21 mouse cellular contexts compared by ENCODE assay signal in the genomic region with DNA sequence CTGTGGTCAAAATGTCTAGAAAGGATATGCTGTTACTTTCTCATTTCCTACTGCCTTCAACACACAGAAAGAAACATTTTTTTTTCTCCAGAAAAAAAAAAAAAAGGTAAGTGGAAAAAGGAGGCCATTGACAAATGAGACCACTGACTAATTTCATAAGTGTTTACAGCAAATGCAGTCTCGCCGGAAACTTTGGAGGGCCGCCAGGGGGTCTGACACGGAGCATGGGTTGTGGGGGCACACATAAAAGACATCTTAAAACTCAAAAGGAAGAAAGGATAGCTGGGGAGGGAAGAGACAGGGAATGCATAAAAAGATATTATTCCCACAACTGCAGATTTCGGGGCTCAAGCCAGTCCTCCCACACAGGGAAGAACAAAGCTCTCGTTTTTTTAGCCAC.
DNase-seq lines count a peak whose midpoint lies in the region; ATAC-seq and TF ChIP-seq lines count a peak whose summit lies in the region.
"Had no signal": no experiment of that assay in that cellular context is flagged by ENCODE, and none has a peak within 500 bp of the region (broad histone marks: within the 10 kb centered on the region; RNA-seq: fewer than 3 reads in every experiment).

No protein-coding gene starts in this region.

- dilution Hi-C loops in CH12.LX (cut with MboI; ENCODE audit: extremely low pct_ligation_motif_present, extremely low pct_unique_long_range_greater_than_20kb, low sequenced_read_pairs): no loop called here

- no peaks in the 10 kb centered on the region for H3K36me3 ChIP-seq in CH12.LX (replicated peaks in 1 of 2; ENCODE audit: control insufficient read depth in 1 of 2, insufficient read depth in 1 of 2, low read length in 1 of 2)
- no peaks in the 10 kb centered on the region for H3K36me3 ChIP-seq in embryonic facial prominence, embryonic 14.5 days (ENCODE audit: control insufficient read depth, insufficient read depth, low read length)
- H3K36me3 ChIP-seq: heart, embryonic 15.5 days; hindbrain, embryonic 10.5 days had no signal

- WGBS in embryonic facial prominence, embryonic 14.5 days: 27% methylated on average over 6 of the region's 6 CpGs

- no peak overlapping the region for H3K4me2 ChIP-seq in CH12.LX (ENCODE audit: insufficient read depth, low read depth, poor library complexity, severe bottlenecking)
- H3K4me2 ChIP-seq in embryonic facial prominence, embryonic 14.5 days (ENCODE audit: low read depth, low read length): no peak overlapping the region
- H3K4me2 ChIP-seq: forebrain, embryonic 13.5 days; heart, embryonic 11.5 days; heart, embryonic 15.5 days; hindbrain, embryonic 14.5 days had no signal

- intact Hi-C loops in heart, postnatal 25 days (cut with DNase I): no loop called here

- in situ Hi-C loops in CH12.LX (cut with MboI; ENCODE audit: low pct_ligation_motif_present, low pct_unique_long_range_greater_than_20kb, low sequenced_read_pairs): no loop called here

- no peak for TF ChIP-seq EP300 in CH12.LX (IDR thresholded peaks at IDR 0.05; ENCODE audit: low read length)

- TF ChIP-seq CTCF in CH12.LX (conservative IDR thresholded peaks at IDR 0.05 in 1 of 2, IDR thresholded peaks at IDR 0.05 in 1 of 2; ENCODE audit: low read depth in 2 of 2, low read length in 2 of 2): no peak

- DNase-seq in heart, adult 11 months: peak; percentile 71
- DNase-seq in heart, postnatal 25 days (ENCODE audit: low spot score): no peak
- DNase-seq in kidney, postnatal 4 days: peak; percentile 55 to 64
- DNase-seq in kidney, adult 18-20 months: no peak
- no peak for DNase-seq in CH12.LX (ENCODE audit: extremely low read depth)
- DNase-seq in embryonic facial prominence, embryonic 14.5 days (ENCODE audit: low spot score): peak; percentile 58
- no peak for DNase-seq in right cerebral cortex, postnatal 14 days
- DNase-seq: adrenal gland, adult 2 months; adrenal gland, postnatal 25 days; cerebellum, adult 18-20 months; cerebellum, adult 9-11 months; cerebellum, postnatal 36 days; forebrain, postnatal 0 days; gastrocnemius, postnatal 36 days; heart, adult 2 months; heart, postnatal 14 days had no signal

- H3K4me1 ChIP-seq in CH12.LX (ENCODE audit: control insufficient read depth in 1 of 2, insufficient read depth in 2 of 2): peaks cover 16 to 22% of the 10 kb centered on the region in 2 experiments
- H3K4me1 ChIP-seq in embryonic facial prominence, embryonic 14.5 days (ENCODE audit: control insufficient read depth, insufficient read depth, low read length): peaks cover 36% of the 10 kb centered on the region
- H3K4me1 ChIP-seq: heart, embryonic 15.5 days had no signal

- no peak for TF ChIP-seq POLR2A in CH12.LX (IDR thresholded peaks at IDR 0.05; ENCODE audit: low read depth, low read length)

- ATAC-seq in embryonic facial prominence, embryonic 14.5 days (ENCODE audit: low read depth): no peak
- ATAC-seq: forebrain, embryonic 13.5 days; forebrain, postnatal 0 days had no signal

- peaks cover 73% of the 10 kb centered on the region for H3K27me3 ChIP-seq in CH12.LX (replicated peaks)
- no peaks in the 10 kb centered on the region for H3K27me3 ChIP-seq in embryonic facial prominence, embryonic 14.5 days (replicated peaks; ENCODE audit: control insufficient read depth, insufficient read depth, low read length)
- H3K27me3 ChIP-seq: forebrain, embryonic 13.5 days; heart, embryonic 15.5 days had no signal

- no peak overlapping the region for H3K27ac ChIP-seq in CH12.LX (ENCODE audit: insufficient read depth, low read depth)
- H3K27ac ChIP-seq in embryonic facial prominence, embryonic 14.5 days (replicated peaks; ENCODE audit: low read depth, low read length): peak overlapping the region; percentile 42; the same call in 1 of the 2 replicates
- H3K27ac ChIP-seq: forebrain, embryonic 13.5 days; heart, adult 2 months; heart, embryonic 15.5 days; hindbrain, embryonic 10.5 days; hindbrain, embryonic 14.5 days had no signal

- no peak overlapping the region for H3K9ac ChIP-seq in CH12.LX (ENCODE audit: insufficient read depth, low read depth)
- no peak overlapping the region for H3K9ac ChIP-seq in embryonic facial prominence, embryonic 14.5 days (ENCODE audit: low read depth, low read length)
- H3K9ac ChIP-seq: forebrain, embryonic 13.5 days; forebrain, postnatal 0 days; heart, embryonic 15.5 days; hindbrain, embryonic 14.5 days had no signal

- no peak for TF ChIP-seq RAD21 in CH12.LX (IDR thresholded peaks at IDR 0.05; ENCODE audit: low read depth, low read length)

- H3K9me3 ChIP-seq in CH12.LX (replicated peaks; ENCODE audit: low read length): no peaks in the 10 kb centered on the region
- H3K9me3 ChIP-seq in embryonic facial prominence, embryonic 14.5 days (ENCODE audit: control insufficient read depth, low read length): no peaks in the 10 kb centered on the region
- H3K9me3 ChIP-seq: forebrain, embryonic 13.5 days; heart, embryonic 15.5 days; hindbrain, embryonic 10.5 days had no signal

- H3K79me2 ChIP-seq in CH12.LX (replicated peaks; ENCODE audit: control insufficient read depth, extremely low read depth, insufficient read depth, poor library complexity, severe bottlenecking): no peaks in the 10 kb centered on the region

- H3K4me3 ChIP-seq in CH12.LX (replicated peaks in 1 of 3; ENCODE audit: low read depth in 2 of 3, low read length in 2 of 3, poor library complexity in 1 of 3): no peak overlapping the region
- no peak overlapping the region for H3K4me3 ChIP-seq in embryonic facial prominence, embryonic 14.5 days (ENCODE audit: low read depth, low read length)
- H3K4me3 ChIP-seq: forebrain, embryonic 13.5 days; heart, adult 2 months; heart, embryonic 15.5 days; hindbrain, embryonic 10.5 days had no signal

TF ChIP-seq in CH12.LX, 34 proteins besides CTCF, POLR2A, EP300 and RAD21:
- TF ChIP-seq IRF4 (IDR thresholded peaks at IDR 0.05; ENCODE audit: low read depth, low read length): 0 out of 2 replicates have a peak, but pooled peaks have one; percentile 26
- TF ChIP-seq ZNF384 (IDR thresholded peaks at IDR 0.05; ENCODE audit: low read depth, low read length): peak; percentile 81
- TF ChIP-seq MEF2A (IDR thresholded peaks at IDR 0.05; ENCODE audit: borderline replicate concordance, low read depth, low read length): no peak

Comparison
In these comparisons a context has a peak if more than half of its experiments do, and no peak if none do; other contexts are left out.
1. DNase-seq: peak in heart, adult 11 months (single experiment), kidney, postnatal 4 days (2 of 2) and embryonic facial prominence, embryonic 14.5 days (single experiment); none in heart, postnatal 25 days (single experiment), kidney, adult 18-20 months (single experiment), CH12.LX (single experiment) and right cerebral cortex, postnatal 14 days (single experiment).